Mouse (Mus musculus): Measurements from ENCODE around the gene Agbl3. TPM values are rescaled to one million over a fixed set of nuclear protein-coding genes. Genes with fewer than 3 reads are reported as not detected.

The Agbl3 gene
- total and polyA plus RNA-seq, 2 experiments from 2014 or later, result 20.0 to 31.1 TPM

- H3K4me1 ChIP-seq (ENCODE audit: insufficient read depth), result no peaks in the 10 kb centered on the region
- peaks cover 69% of the 10 kb centered on the region for H3K36me3 ChIP-seq (ENCODE audit: insufficient read depth)
- H3K9ac ChIP-seq, result no peak overlapping the region
- H3K27me3 ChIP-seq (ENCODE audit: insufficient read depth, low read length), result no peaks in the 10 kb centered on the region
- no peaks in the 10 kb centered on the region for H3K9me3 ChIP-seq (ENCODE audit: low read length)
- no peak overlapping the region for H3K27ac ChIP-seq (ENCODE audit: low read depth, low read length)
- TF ChIP-seq CTCF (IDR thresholded peaks at IDR 0.05; ENCODE audit: low read depth), result no peak
- no peak overlapping the region for H3K4me2 ChIP-seq (ENCODE audit: low read depth)
- ATAC-seq (no peak), DNase-seq (no peak)
- 86% methylated on average over 7 of the region's 7 CpGs for WGBS
- H3K4me3 ChIP-seq (ENCODE audit: low read depth, low read length), result no peak overlapping the region
Measured at GRCm38 (mm10) chr6:34895569-34895968, 115.3 kb downstream of the Agbl3 start.

- H3K4me1 ChIP-seq (ENCODE audit: insufficient read depth), result no peaks in the 10 kb centered on the region
- peaks cover 67% of the 10 kb centered on the region for H3K36me3 ChIP-seq (ENCODE audit: insufficient read depth)
- WGBS, result 55% methylated on average over 16 of the region's 16 CpGs
- TF ChIP-seq CTCF (IDR thresholded peaks at IDR 0.05; ENCODE audit: low read depth), result no peak
- no peak overlapping the region for H3K4me3 ChIP-seq (ENCODE audit: low read depth, low read length)
- no peak for DNase-seq
- no peak overlapping the region for H3K27ac ChIP-seq (ENCODE audit: low read depth, low read length)
- H3K4me2 ChIP-seq (ENCODE audit: low read depth), result no peak overlapping the region
- no peaks in the 10 kb centered on the region for H3K9me3 ChIP-seq (ENCODE audit: low read length)
- ATAC-seq, result no peak
- no peak overlapping the region for H3K9ac ChIP-seq
- no peaks in the 10 kb centered on the region for H3K27me3 ChIP-seq (ENCODE audit: insufficient read depth, low read length)
Measured at GRCm38 (mm10) chr6:34896168-34896780, 116.0 kb downstream of the Agbl3 start.

GRCm38 (mm10) chr6:34899127-34899526 is 118.9 kb downstream of the Agbl3 start:
- Histone ChIP-seq H3K9me3 (ENCODE audit: low read length) (no peaks in the 10 kb centered on the region), H3K27me3 (ENCODE audit: insufficient read depth, low read length) (no peaks in the 10 kb centered on the region), H3K9ac (no peak overlapping the region), H3K4me3 (ENCODE audit: low read depth, low read length) (no peak overlapping the region), H3K36me3 (ENCODE audit: insufficient read depth) (peaks cover 59% of the 10 kb centered on the region), H3K4me2 (ENCODE audit: low read depth) (no peak overlapping the region), H3K4me1 (ENCODE audit: insufficient read depth) (no peaks in the 10 kb centered on the region), H3K27ac (ENCODE audit: low read depth, low read length) (no peak overlapping the region)
- no peak for TF ChIP-seq CTCF (IDR thresholded peaks at IDR 0.05; ENCODE audit: low read depth)
- no peak for ATAC-seq
- WGBS, result 96% methylated on average over 2 of the region's 2 CpGs
- DNase-seq, result no peak

- Histone ChIP-seq H3K27ac (ENCODE audit: low read depth, low read length) (no peak overlapping the region), H3K4me3 (ENCODE audit: low read depth, low read length) (no peak overlapping the region), H3K4me1 (ENCODE audit: insufficient read depth) (no peaks in the 10 kb centered on the region), H3K27me3 (ENCODE audit: insufficient read depth, low read length) (no peaks in the 10 kb centered on the region), H3K36me3 (ENCODE audit: insufficient read depth) (peaks cover 51% of the 10 kb centered on the region), H3K9ac (no peak overlapping the region), H3K4me2 (ENCODE audit: low read depth) (no peak overlapping the region), H3K9me3 (ENCODE audit: low read length) (no peaks in the 10 kb centered on the region)
- DNase-seq, result no peak
- WGBS, result 80% methylated on average over 2 of the region's 2 CpGs
- no peak for TF ChIP-seq CTCF (IDR thresholded peaks at IDR 0.05; ENCODE audit: low read depth)
- no peak for ATAC-seq
Measured at GRCm38 (mm10) chr6:34900990-34901389, 120.8 kb downstream of the Agbl3 start.

- no peaks in the 10 kb centered on the region for H3K27me3 ChIP-seq (ENCODE audit: insufficient read depth, low read length)
- H3K4me1 ChIP-seq (ENCODE audit: insufficient read depth), result no peaks in the 10 kb centered on the region
- ATAC-seq (peak; percentile 56; the same call in 1 of the 2 replicates), DNase-seq (no peak)
- no peak overlapping the region for H3K4me3 ChIP-seq (ENCODE audit: low read depth, low read length)
- no peak for TF ChIP-seq CTCF (IDR thresholded peaks at IDR 0.05; ENCODE audit: low read depth)
- 76% methylated on average over 9 of the region's 9 CpGs for WGBS
- no peak overlapping the region for H3K27ac ChIP-seq (ENCODE audit: low read depth, low read length)
- no peak overlapping the region for H3K4me2 ChIP-seq (ENCODE audit: low read depth)
- no peak overlapping the region for H3K9ac ChIP-seq
- H3K36me3 ChIP-seq (ENCODE audit: insufficient read depth), result peaks cover 57% of the 10 kb centered on the region
- H3K9me3 ChIP-seq (ENCODE audit: low read length), result no peaks in the 10 kb centered on the region
Measured at GRCm38 (mm10) chr6:34901911-34902444, 121.7 kb downstream of the Agbl3 start.

- H3K36me3 ChIP-seq (ENCODE audit: insufficient read depth), result peaks cover 56% of the 10 kb centered on the region
- H3K9me3 ChIP-seq (ENCODE audit: low read length), result no peaks in the 10 kb centered on the region
- 92% methylated on average over 7 of the region's 7 CpGs for WGBS
- H3K27ac ChIP-seq (ENCODE audit: low read depth, low read length), result no peak overlapping the region
- H3K9ac ChIP-seq, result no peak overlapping the region
- no peaks in the 10 kb centered on the region for H3K27me3 ChIP-seq (ENCODE audit: insufficient read depth, low read length)
- no peak for DNase-seq
- no peak overlapping the region for H3K4me3 ChIP-seq (ENCODE audit: low read depth, low read length)
- no peaks in the 10 kb centered on the region for H3K4me1 ChIP-seq (ENCODE audit: insufficient read depth)
- no peak overlapping the region for H3K4me2 ChIP-seq (ENCODE audit: low read depth)
- no peak for ATAC-seq
- TF ChIP-seq CTCF (IDR thresholded peaks at IDR 0.05; ENCODE audit: low read depth), result no peak
Measured at GRCm38 (mm10) chr6:34902578-34902977, 122.3 kb downstream of the Agbl3 start.

- DNase-seq (no peak), ATAC-seq (no peak)
- no peaks in the 10 kb centered on the region for H3K4me1 ChIP-seq (ENCODE audit: insufficient read depth)
- no peaks in the 10 kb centered on the region for H3K27me3 ChIP-seq (ENCODE audit: insufficient read depth, low read length)
- TF ChIP-seq CTCF (IDR thresholded peaks at IDR 0.05; ENCODE audit: low read depth), result no peak
- no peak overlapping the region for H3K27ac ChIP-seq (ENCODE audit: low read depth, low read length)
- 89% methylated on average over 5 of the region's 5 CpGs for WGBS
- H3K9me3 ChIP-seq (ENCODE audit: low read length), result no peaks in the 10 kb centered on the region
- no peak overlapping the region for H3K4me3 ChIP-seq (ENCODE audit: low read depth, low read length)
- peaks cover 52% of the 10 kb centered on the region for H3K36me3 ChIP-seq (ENCODE audit: insufficient read depth)
- H3K9ac ChIP-seq, result no peak overlapping the region
- no peak overlapping the region for H3K4me2 ChIP-seq (ENCODE audit: low read depth)
Measured at GRCm38 (mm10) chr6:34903441-34903840, 123.2 kb downstream of the Agbl3 start.

Measured in forebrain, postnatal 0 days (tissue).